Mouse (Mus musculus): ENCODE measurements around the gene Hist3h2ba.

Gene Hist3h2ba

GRCm38 (mm10) chr11:58967346-58967745, 18.6 kb downstream of the Hist3h2ba start:
- POLR2A ChIA-PET: interaction anchor here in 2 of 4 experiments (0.7 to 4.6 kb wide), 6 partner anchors 10 to 37 kb away, joined by 3 to 39 read pairs (median 8); partner anchors contain the start of genes Hist3h2a (in 2 of the 2), Trim11 (in 2 of the 2), Trim17 (in 2 of the 2) and Hist3h2ba (in 1 of the 2)
- CTCF ChIA-PET: interaction anchor here in 2 of 4 experiments (1.3 to 1.4 kb wide), 2 partner anchors 12 to 14 kb away, joined by 3 to 5 read pairs; no protein-coding TSS in a partner anchor

- POLR2A ChIA-PET: interaction anchor here in 2 of 4 experiments (0.9 to 5.3 kb wide), 6 partner anchors 10 to 25 kb away, joined by 3 to 56 read pairs (median 20); partner anchors contain the start of genes Hist3h2a (in 2 of the 2), Trim11 (in 2 of the 2) and Trim17 (in 2 of the 2)
- CTCF ChIA-PET: interaction anchor here in 1 of 4 experiments (1.6 kb wide), 1 partner anchor 40 kb away, joined by 3 read pairs; no protein-coding TSS in a partner anchor
Observed at GRCm38 (mm10) chr11:58968551-58968950, 19.8 kb downstream of the Hist3h2ba start.

- POLR2A ChIA-PET: interaction anchor here in 3 of 4 experiments (0.7 to 5.3 kb wide), 16 partner anchors 8 to 30 kb away, joined by 3 to 56 read pairs (median 4); partner anchors contain the start of genes Hist3h2a (in 2 of the 3), Trim11 (in 2 of the 3), Trim17 (in 2 of the 3) and Hist3h2ba (in 1 of the 3)
- CTCF ChIA-PET: interaction anchor here (0.6 to 2.3 kb wide), 10 partner anchors 9 to 336 kb away, joined by 3 to 19 read pairs (median 3); partner anchors contain the start of gene Trim11 (in 1 of the 4)
Observed at GRCm38 (mm10) chr11:58969027-58969426, 20.3 kb downstream of the Hist3h2ba start.

- ChIA-PET CTCF (interaction anchor here (0.5 to 2.3 kb wide), 22 partner anchors 8 to 555 kb away, joined by 3 to 19 read pairs (median 3); partner anchors contain the start of genes Rnf187 (in 1 of the 4) and Trim11 (in 1 of the 4)), POLR2A (interaction anchor here in 3 of 4 experiments (0.7 to 5.3 kb wide), 23 partner anchors 8 to 42 kb away, joined by 3 to 56 read pairs (median 5); partner anchors contain the start of genes Hist3h2a (in 3 of the 3), Trim17 (in 3 of the 3), Trim11 (in 2 of the 3) and Hist3h2ba (in 1 of the 3))
Observed at GRCm38 (mm10) chr11:58969659-58970058, 20.9 kb downstream of the Hist3h2ba start.

DNA sequence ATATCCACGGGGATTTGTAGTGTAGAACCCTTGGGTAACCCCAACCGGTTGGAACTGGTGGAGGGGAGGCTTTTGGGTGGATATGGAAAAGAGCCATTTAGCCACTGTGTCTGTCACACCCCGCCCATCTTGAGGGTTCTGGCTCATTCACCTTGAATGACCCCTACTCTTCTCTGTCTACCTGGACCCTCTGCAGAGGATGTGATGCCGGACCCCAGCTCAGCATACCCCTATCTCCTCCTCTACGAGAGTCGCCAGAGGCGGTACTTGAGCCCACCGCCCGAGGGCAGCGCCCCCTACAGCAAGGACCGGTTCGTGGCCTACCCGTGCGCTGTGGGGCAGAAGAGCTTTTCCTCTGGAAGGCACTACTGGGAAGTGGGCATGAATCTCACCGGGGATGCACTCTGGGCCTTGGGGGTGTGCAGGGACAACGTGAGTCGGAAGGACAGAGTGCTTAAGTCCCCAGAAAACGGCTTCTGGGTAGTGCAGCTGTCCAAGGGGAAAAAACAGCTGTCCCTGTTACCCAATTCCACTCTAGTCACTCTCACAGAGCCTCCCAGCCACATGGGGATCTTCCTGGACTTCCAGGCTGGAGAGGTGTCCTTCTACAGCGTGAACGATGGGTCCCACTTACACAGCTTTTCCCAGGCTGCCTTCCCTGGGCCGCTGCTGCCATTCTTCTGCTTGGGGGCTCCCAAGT, 22.3 kb downstream of the Hist3h2ba start:
- ChIA-PET POLR2A (interaction anchor here (0.6 to 5.3 kb wide), 22 partner anchors 8 to 66 kb away, joined by 3 to 56 read pairs (median 5); partner anchors contain the start of genes Hist3h2a (in 4 of the 4), Trim17 (in 4 of the 4), Hist3h2ba (in 2 of the 4) and Trim11 (in 2 of the 4)), CTCF (interaction anchor here (0.5 to 2.3 kb wide), 26 partner anchors 9 to 332 kb away, joined by 3 to 22 read pairs (median 4); partner anchors contain the start of genes Hist3h2a (in 1 of the 4), Rnf187 (in 1 of the 4) and Trim17 (in 1 of the 4))

DNA sequence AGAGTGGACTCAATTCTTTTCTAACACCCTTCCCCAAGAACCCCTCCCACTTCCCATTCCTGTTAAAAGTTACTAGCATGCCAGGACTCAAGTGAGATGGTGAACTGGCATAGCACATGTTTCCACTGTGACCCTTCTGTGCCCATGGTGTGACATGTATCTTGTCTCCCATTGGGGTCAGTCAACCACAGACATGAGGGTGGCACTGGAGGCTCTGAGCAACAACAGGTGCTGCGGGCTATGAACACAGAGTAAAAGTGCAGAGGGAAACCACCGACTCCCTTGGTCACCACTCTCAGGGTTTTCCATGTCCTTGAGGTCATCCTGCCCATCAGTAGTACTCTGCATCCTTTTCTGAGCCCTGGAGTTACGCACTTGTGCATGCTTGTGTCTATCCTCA, 23.1 kb downstream of the Hist3h2ba start:
- CTCF ChIA-PET: interaction anchor here in 2 of 4 experiments (0.8 to 2.1 kb wide), 4 partner anchors 10 to 247 kb away, joined by 3 to 11 read pairs (median 6); no protein-coding TSS in a partner anchor
- POLR2A ChIA-PET: interaction anchor here in 2 of 4 experiments (0.6 to 5.3 kb wide), 6 partner anchors 11 to 23 kb away, joined by 3 to 56 read pairs (median 12); partner anchors contain the start of genes Hist3h2a (in 2 of the 2), Trim17 (in 2 of the 2) and Hist3h2ba (in 1 of the 2)

- ChIA-PET CTCF (interaction anchor here in 1 of 4 experiments (1.2 kb wide), 1 partner anchor 120 kb away, joined by 3 read pairs; no protein-coding TSS in a partner anchor), POLR2A (interaction anchor here in 3 of 4 experiments (0.6 to 2.8 kb wide), 4 partner anchors 13 to 156 kb away, joined by 4 to 8 read pairs (median 6); partner anchors contain the start of genes Hist3h2a (in 1 of the 3) and Trim17 (in 1 of the 3))
Observed at GRCm38 (mm10) chr11:58974414-58974813, 25.7 kb downstream of the Hist3h2ba start.

DNA sequence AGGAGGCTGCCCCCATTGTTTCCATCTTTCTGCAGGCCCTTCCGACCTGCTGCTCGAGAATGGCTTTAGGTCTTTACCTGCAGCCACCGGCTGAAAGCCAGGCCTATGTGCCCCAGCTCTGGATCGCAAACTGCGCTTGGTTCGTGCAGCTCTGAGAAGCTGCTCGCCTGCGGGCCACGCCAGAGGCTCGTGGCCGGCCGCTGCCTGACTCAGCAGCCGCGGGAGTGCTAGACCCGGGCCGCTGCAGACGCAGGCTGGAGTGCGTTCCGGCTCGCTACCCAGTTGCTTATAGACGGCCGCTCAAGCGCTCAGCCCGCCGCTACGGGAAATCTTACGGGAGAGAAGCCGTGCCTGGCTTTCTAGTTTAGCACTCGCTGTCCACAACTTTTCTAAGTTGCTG, 28.4 kb downstream of the Hist3h2ba start:
- POLR2A ChIA-PET: interaction anchor here (0.6 to 7.9 kb wide), 29 partner anchors 7 to 186 kb away, joined by 3 to 133 read pairs (median 7); partner anchors contain the start of genes Hist3h2a (in 3 of the 4), Trim17 (in 3 of the 4), Iba57 (in 2 of the 4) and Rnf187 (in 2 of the 4)
- CTCF ChIA-PET: interaction anchor here in 2 of 4 experiments (1.3 to 1.7 kb wide), 4 partner anchors 17 to 49 kb away, joined by 3 to 7 read pairs (median 6); no protein-coding TSS in a partner anchor

DNA sequence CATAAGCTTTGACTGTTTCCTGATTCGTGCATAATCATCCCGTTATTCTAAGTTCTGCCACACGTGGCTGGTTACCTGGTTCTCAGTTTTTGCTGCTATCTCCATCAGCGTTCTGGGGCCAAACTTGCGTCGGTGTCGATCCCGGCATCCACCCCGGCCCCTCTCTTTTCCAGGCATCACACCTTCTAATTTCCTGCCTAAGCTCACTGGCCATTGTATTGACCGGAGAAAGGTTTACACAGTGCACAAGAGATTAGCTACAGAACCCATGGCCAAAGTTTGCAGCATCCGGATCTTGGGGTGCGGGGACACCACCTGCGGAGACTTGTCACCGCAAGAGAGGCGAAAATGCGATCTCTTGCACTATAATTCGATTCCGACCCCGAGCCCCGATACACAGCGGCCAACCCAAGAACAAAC, 28.9 kb downstream of the Hist3h2ba start:
- CTCF ChIA-PET: interaction anchor here in 3 of 4 experiments (0.6 to 2.2 kb wide), 13 partner anchors 8 to 1333 kb away, joined by 3 to 7 read pairs (median 4); no protein-coding TSS in a partner anchor
- POLR2A ChIA-PET: interaction anchor here (0.6 to 7.9 kb wide), 50 partner anchors 8 to 1459 kb away, joined by 3 to 133 read pairs (median 4); partner anchors contain the start of genes Hist3h2a (in 3 of the 4), Iba57 (in 3 of the 4), Rnf187 (in 3 of the 4) and Trim17 (in 3 of the 4)

GRCm38 (mm10) chr11:58978027-58978705, 29.4 kb downstream of the Hist3h2ba start, which contains the start of gene Trim11:
TSS of gene Trim11 (plus strand) at chr11:58978093.
- ChIA-PET POLR2A (interaction anchor here (0.6 to 7.9 kb wide), 51 partner anchors 8 to 1459 kb away, joined by 3 to 133 read pairs (median 4); partner anchors contain the start of genes Hist3h2a (in 3 of the 4), Iba57 (in 3 of the 4), Rnf187 (in 3 of the 4) and Trim17 (in 3 of the 4)), CTCF (interaction anchor here in 3 of 4 experiments (0.6 to 2.2 kb wide), 13 partner anchors 9 to 1334 kb away, joined by 3 to 7 read pairs (median 4); no protein-coding TSS in a partner anchor)

- ChIA-PET CTCF (interaction anchor here in 3 of 4 experiments (0.9 to 2.2 kb wide), 7 partner anchors 9 to 64 kb away, joined by 3 to 7 read pairs (median 4); no protein-coding TSS in a partner anchor), POLR2A (interaction anchor here in 3 of 4 experiments (0.8 to 7.9 kb wide), 27 partner anchors 9 to 1135 kb away, joined by 3 to 133 read pairs (median 7); partner anchors contain the start of genes Hist3h2a (in 3 of the 3), Trim17 (in 3 of the 3), Hist3h2ba (in 2 of the 3) and Iba57 (in 1 of the 3))
Observed at GRCm38 (mm10) chr11:58978706-58979030, 29.9 kb downstream of the Hist3h2ba start.

- ChIA-PET POLR2A (interaction anchor here in 3 of 4 experiments (0.5 to 7.9 kb wide), 21 partner anchors 9 to 1135 kb away, joined by 3 to 133 read pairs (median 8); partner anchors contain the start of genes Hist3h2a (in 3 of the 3), Trim17 (in 3 of the 3), Arf1 (in 1 of the 3) and Hist3h2ba (in 1 of the 3)), CTCF (interaction anchor here (0.8 to 4.1 kb wide), 8 partner anchors 9 to 48 kb away, joined by 3 to 19 read pairs (median 4); no protein-coding TSS in a partner anchor)
Observed at GRCm38 (mm10) chr11:58979183-58979582, 30.5 kb downstream of the Hist3h2ba start.

DNA sequence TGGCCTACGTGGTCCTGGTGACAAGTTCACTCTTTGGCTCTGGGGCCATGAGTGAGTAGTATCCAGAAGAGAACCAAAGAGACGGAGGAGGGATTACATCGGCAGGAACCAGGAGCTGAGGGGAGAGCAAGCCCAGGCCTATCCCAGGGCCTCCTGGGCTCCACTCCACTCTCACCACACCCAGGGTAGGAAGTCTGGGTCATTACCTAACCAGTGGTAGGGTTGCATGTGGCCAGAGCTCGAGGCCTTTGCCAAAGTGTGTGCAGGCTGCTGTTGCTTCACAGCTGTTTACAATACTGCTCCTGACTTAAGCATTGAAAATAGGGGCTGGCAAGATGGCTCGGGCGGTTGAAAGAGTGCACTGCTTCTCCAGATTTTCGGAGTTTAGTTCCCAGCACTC, 30.9 kb downstream of the Hist3h2ba start:
- ChIA-PET CTCF (interaction anchor here (0.6 to 4.1 kb wide), 12 partner anchors 9 to 270 kb away, joined by 3 to 19 read pairs (median 4); no protein-coding TSS in a partner anchor), POLR2A (interaction anchor here in 3 of 4 experiments (0.5 to 7.9 kb wide), 21 partner anchors 9 to 1134 kb away, joined by 3 to 133 read pairs (median 8); partner anchors contain the start of genes Hist3h2a (in 3 of the 3), Trim17 (in 3 of the 3), Arf1 (in 1 of the 3) and Hist3h2ba (in 1 of the 3))

DNA sequence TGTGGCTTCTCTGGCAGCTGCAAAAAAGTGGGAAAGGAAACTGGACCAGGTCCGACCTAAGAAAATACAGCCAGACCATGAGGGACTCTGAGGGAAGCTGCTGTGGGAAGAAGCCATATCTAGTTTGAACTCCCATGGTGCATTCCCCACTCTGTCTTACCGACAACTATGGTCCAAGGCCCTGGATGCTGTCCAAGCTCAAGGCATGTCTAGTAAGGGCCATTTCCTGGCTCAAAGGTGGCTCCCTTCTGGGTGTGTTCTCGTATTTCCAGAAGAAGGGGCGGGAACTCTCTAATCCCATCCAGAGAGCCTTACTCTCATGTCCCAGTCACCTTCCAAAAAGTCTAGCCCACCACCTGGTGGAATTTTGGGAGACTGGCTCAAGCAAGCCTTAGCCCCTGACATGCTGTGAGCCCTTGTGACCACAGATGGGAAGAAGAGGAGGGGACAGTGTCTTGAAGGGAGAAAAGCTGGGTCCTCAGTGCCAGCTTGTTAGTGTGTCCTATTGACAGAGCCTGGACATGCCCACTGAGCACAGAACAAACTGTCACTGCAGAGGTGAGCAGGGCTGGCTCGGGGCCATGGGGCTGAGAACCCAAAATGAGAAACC, 31.8 kb downstream of the Hist3h2ba start:
- ChIA-PET CTCF (interaction anchor here in 3 of 4 experiments (0.5 to 4.1 kb wide), 10 partner anchors 10 to 1853 kb away, joined by 3 to 19 read pairs (median 5); no protein-coding TSS in a partner anchor), POLR2A (interaction anchor here in 3 of 4 experiments (0.9 to 7.9 kb wide), 17 partner anchors 9 to 52 kb away, joined by 3 to 133 read pairs (median 8); partner anchors contain the start of genes Hist3h2a (in 3 of the 3), Trim17 (in 3 of the 3) and Hist3h2ba (in 2 of the 3))

All from embryonic stem cell, embryonic (primary cell).